Mouse (Mus musculus): ENCODE measurements around the gene Cldn17. TPM values are rescaled to one million over a fixed set of nuclear protein-coding genes. Genes with fewer than 3 reads are reported as not detected.

Cldn17 gene
- not detected in 2 replicates for total RNA-seq (2017)

- no peak for ATAC-seq (replicated peaks in 1 of 2; ENCODE audit: insufficient read depth in 1 of 2, low FRiP score in 2 of 2, low TSS enrichment in 1 of 2, low read depth in 1 of 2, poor library complexity in 2 of 2, severe bottlenecking in 2 of 2)
These were observed at the start of gene Cldn17 for GRCm38 (mm10) chr16:88506878-88507277. TSS of gene Cldn17 (minus strand) at chr16:88506978.

DNA sequence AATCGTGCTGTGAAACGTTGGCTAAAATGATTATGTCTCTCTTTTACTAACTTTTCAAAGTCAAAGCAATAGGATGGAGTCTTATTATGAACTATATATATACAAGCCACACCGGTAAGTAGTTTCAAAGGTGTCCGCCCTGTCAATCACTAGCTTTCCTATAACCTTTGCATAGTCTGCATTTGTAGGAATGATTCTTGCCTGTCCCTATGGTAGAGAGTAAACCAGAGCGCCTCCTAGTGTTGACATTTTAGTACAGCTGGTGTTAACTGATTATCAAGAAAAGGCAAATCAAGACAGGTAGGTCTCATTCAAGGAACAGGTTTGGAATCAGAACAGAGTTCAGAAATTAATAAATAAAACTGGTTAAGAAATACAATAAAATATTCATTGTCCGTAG lies 35.7 kb upstream of the Cldn17 start:
- no peak for ATAC-seq (replicated peaks in 1 of 2; ENCODE audit: insufficient read depth in 1 of 2, low FRiP score in 2 of 2, low TSS enrichment in 1 of 2, low read depth in 1 of 2, poor library complexity in 2 of 2, severe bottlenecking in 2 of 2)

- ATAC-seq (replicated peaks in 1 of 2; ENCODE audit: insufficient read depth in 1 of 2, low FRiP score in 2 of 2, low TSS enrichment in 1 of 2, low read depth in 1 of 2, poor library complexity in 2 of 2, severe bottlenecking in 2 of 2): no peak
These were observed 33.2 kb upstream of the Cldn17 start for GRCm38 (mm10) chr16:88539841-88540487.

DNA sequence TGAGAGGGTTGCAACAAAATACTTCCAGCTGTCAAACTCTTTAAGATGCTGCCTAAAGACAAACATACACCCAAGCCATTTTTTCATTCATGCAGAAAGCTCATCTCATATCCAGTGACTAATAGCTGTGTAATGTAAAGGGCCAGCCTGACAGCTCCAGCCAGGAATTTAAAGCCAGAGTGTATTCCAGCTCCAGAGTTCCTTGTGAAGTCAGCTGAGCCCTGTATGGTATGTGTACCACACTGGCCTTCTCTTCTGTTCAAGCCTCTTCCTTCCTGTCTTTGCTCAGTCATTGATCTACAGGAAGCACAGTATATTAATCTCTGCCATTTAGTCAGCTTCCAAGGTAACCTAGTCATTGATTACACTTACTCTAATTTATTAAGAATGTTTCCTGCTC lies 4.6 kb upstream of the Cldn17 start:
- no peak for ATAC-seq (replicated peaks in 1 of 2; ENCODE audit: insufficient read depth in 1 of 2, low FRiP score in 2 of 2, low TSS enrichment in 1 of 2, low read depth in 1 of 2, poor library complexity in 2 of 2, severe bottlenecking in 2 of 2)

DNA sequence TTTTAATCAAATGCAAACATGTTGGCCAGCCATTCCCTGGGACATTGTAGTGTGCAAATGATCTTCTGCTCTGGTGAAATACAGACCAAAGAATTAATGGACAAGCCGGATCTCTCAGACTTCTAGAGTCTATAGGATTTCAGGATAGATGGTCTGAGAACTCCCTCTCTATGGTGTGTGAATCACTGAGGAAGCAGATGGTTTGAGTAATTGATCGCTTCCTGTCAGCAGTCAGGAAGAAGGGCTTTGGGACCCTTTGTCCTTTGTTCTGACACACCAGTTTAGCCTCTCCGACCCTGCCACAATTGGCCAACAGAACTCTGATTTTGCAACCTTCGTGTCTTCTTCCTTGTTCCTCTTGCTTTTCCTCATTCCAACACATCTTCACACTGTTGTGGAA lies 1.4 kb upstream of the Cldn17 start:
- ATAC-seq (replicated peaks in 1 of 2; ENCODE audit: insufficient read depth in 1 of 2, low FRiP score in 2 of 2, low TSS enrichment in 1 of 2, low read depth in 1 of 2, poor library complexity in 2 of 2, severe bottlenecking in 2 of 2): no peak

DNA sequence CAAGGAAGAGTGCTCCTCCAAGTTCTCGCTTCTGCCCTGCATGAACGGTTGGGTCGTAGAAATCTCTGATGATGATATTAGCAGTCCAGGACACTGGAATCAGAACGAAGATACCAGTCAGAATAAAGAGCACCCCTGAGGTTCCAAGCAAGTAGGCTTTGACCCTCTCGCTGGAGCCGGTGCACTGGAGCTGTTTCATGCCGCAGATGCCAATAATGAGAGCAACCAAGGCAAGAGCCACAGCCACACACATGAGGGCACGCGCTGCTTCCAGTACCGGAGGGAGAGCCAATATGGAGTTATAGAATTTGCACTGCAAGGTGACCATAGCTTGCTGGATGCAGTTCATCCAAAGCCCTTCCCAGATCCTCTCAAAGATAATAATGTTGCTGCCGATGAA lies 440 bp downstream of the Cldn17 start:
- no peak for ATAC-seq (replicated peaks in 1 of 2; ENCODE audit: insufficient read depth in 1 of 2, low FRiP score in 2 of 2, low TSS enrichment in 1 of 2, low read depth in 1 of 2, poor library complexity in 2 of 2, severe bottlenecking in 2 of 2)

DNA sequence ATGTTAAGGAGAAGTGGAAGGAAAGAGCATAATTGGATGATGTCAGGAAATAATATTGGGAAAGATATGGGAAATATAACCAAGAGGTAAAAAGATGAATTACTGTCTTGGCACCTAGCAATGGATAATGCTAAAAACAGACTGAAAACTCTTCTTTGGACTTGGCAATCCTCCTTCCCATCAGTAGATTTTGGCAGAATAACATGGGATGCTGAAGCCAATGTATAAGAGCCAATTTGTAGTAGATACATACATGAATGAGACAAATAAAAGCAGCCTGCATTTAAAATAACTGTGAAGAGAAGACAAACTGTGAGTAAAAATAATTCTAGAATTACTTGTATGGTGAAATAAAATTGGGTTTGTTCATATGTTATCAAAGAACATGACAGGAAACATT lies 18.7 kb downstream of the Cldn17 start:
- no peak for ATAC-seq (replicated peaks in 1 of 2; ENCODE audit: insufficient read depth in 1 of 2, low FRiP score in 2 of 2, low TSS enrichment in 1 of 2, low read depth in 1 of 2, poor library complexity in 2 of 2, severe bottlenecking in 2 of 2)

DNA sequence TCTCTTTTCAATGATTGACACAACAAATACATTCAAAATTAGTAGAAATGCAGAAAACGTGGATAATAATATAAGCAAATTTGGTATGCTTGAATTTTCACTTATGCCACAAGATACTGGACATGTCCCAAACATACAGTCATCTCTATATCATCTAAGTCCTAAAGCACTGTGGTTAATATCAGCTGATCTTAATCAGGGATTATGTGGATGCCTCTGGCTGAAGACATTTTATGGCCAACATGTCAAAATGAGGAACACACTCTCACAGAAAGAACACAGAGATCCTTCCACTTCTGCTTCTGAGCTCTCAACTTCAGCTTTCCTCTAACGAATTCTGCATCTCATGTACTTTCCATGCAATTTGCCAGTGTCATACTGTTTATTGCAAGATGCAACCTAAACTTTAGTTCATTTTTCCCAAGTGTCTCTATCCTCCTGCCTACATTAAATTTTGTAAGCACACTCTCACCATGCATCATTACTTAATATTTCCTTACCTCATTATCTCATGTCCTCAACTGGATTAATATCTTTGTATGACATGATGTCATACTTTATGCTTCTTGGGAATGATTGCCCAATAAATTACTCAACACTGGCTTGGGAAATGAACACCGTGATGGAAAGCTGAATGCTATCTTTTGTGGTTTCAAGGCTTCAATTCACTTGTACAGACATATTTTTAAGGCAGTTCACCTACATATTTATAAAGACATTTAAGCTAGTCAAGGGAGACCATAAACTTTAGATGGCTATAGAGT lies 26.6 kb downstream of the Cldn17 start:
- ATAC-seq (replicated peaks in 1 of 2; ENCODE audit: insufficient read depth in 1 of 2, low FRiP score in 2 of 2, low TSS enrichment in 1 of 2, low read depth in 1 of 2, poor library complexity in 2 of 2, severe bottlenecking in 2 of 2): no peak

GRCm38 (mm10) chr16:88463235-88463634 lies 43.5 kb downstream of the Cldn17 start:
- ATAC-seq (replicated peaks in 1 of 2; ENCODE audit: insufficient read depth in 1 of 2, low FRiP score in 2 of 2, low TSS enrichment in 1 of 2, low read depth in 1 of 2, poor library complexity in 2 of 2, severe bottlenecking in 2 of 2): no peak

Other genes starting within 250 kb of the Cldn17 start
- not detected in 2 replicates for gene Grik1, start 216.7 kb downstream of the Cldn17 start, total RNA-seq (2017)
- not detected in 2 replicates for gene Cldn8, start 56.2 kb upstream of the Cldn17 start, total RNA-seq (2017)
- gene Krtap24-1, start 105.3 kb upstream of the Cldn17 start, total RNA-seq (2017): not detected in 2 replicates
- not detected in 2 replicates for gene 2310079G19Rik, start 120.7 kb upstream of the Cldn17 start, total RNA-seq (2017)
- not detected in 2 replicates for gene Krtap26-1, start 140.8 kb upstream of the Cldn17 start, total RNA-seq (2017)
- not detected in 2 replicates for gene Krtap27-1, start 164.7 kb upstream of the Cldn17 start, total RNA-seq (2017)
- gene 2310061N02Rik, start 201.0 kb upstream of the Cldn17 start, total RNA-seq (2017): not detected in 2 replicates
- gene Krtap13-1, start 221.9 kb upstream of the Cldn17 start, total RNA-seq (2017): not detected in 2 replicates
- gene Krtap13, start 244.7 kb upstream of the Cldn17 start, total RNA-seq (2017): not detected in 2 replicates

Data from hematopoietic stem cell, adult 5-6 weeks (primary cell).